8 mouse cellular contexts compared by ENCODE assay signal in the genomic region with DNA sequence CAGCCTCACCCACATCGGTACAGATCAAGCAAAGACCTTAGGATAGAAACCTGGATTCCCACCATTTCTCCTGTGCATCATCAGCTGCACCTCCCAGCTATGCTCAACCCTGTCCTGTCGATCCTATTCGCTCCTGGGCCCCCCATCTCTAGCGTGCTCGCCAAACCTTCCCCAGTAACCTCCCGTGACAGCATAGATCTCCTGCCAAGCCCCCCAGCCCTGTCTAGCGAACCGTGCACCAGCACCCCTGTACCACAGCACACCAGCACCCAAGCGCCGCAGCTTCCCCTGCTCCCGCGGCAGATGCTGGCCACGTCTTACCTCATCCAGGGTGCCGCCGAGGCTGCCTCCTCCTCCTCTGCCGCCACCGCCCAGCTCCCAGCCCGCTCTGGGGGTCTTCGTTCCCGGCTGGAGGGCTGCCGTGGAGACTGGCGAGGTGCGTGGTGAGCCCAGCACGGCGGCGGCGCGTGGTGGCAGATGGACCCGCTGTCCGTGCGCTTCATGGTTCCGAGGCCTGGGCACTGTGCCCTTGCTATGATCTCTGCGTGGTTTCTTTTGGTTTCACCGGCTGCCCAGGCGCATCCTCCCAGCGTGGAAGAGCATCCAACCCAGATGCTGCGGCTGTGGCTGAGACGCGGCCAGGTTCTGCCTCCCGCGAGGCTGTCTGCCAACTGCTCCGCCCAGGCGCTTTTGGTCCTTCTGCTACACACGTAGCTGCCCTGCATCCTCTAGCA. TPM values are rescaled to one million over a fixed set of nuclear protein-coding genes. Genes with fewer than 3 reads are reported as not detected.
A peak's percentile ranks its signal among the peaks of the same experiment; 100 is the strongest.
DNase-seq lines count a peak whose midpoint lies in the region; ATAC-seq and TF ChIP-seq lines count a peak whose summit lies in the region.

A gene (minus strand): TSS at position 540 of the 734 bp plus-strand sequence.

- DNase-seq in thymus, postnatal 4 days: peak; percentile 16
- DNase-seq in thymus, adult 18-20 months: no peak
- DNase-seq in cerebellum, postnatal 25 days: peak; percentile 91 to 92
- DNase-seq in gastrocnemius, adult 2 months: peak; percentile 69
- peak; percentile 82 for DNase-seq in hindbrain, postnatal 0 days (ENCODE audit: low spot score)
- DNase-seq in limb, embryonic 14.5 days (ENCODE audit: low spot score): peak; percentile 9
- DNase-seq in right cerebral cortex, adult 18-20 months: peak; percentile 87
- no peak for DNase-seq in spleen, adult 12 weeks (ENCODE audit: low spot score)

- H3K36me3 ChIP-seq in hindbrain, postnatal 0 days (ENCODE audit: insufficient read depth, low read length): no peaks in the 10 kb centered on the region
- no peaks in the 10 kb centered on the region for H3K36me3 ChIP-seq in limb, embryonic 14.5 days (ENCODE audit: control insufficient read depth, insufficient read depth, low read length)

- intact Hi-C loops in gastrocnemius, adult 2 months (cut with DNase I): no loop called here

- peak within 1 kb of the TSS; percentile 63 for H3K9ac ChIP-seq in hindbrain, postnatal 0 days (replicated peaks; ENCODE audit: low read length)
- H3K9ac ChIP-seq in limb, embryonic 14.5 days (ENCODE audit: low read depth, low read length, severe bottlenecking): peak within 1 kb of the TSS; percentile 56

- H3K27ac ChIP-seq in gastrocnemius, adult 2 months: no peak within 1 kb of the TSS
- H3K27ac ChIP-seq in hindbrain, postnatal 0 days: peak within 1 kb of the TSS; percentile 95
- H3K27ac ChIP-seq in limb, embryonic 14.5 days (replicated peaks; ENCODE audit: low read depth, low read length): no peak within 1 kb of the TSS

- no peaks in the 10 kb centered on the region for H3K9me3 ChIP-seq in hindbrain, postnatal 0 days (ENCODE audit: low read length)
- no peaks in the 10 kb centered on the region for H3K9me3 ChIP-seq in limb, embryonic 14.5 days (ENCODE audit: control insufficient read depth, low read length)

- H3K27me3 ChIP-seq in hindbrain, postnatal 0 days (ENCODE audit: insufficient read depth, low read length): no peaks in the 10 kb centered on the region
- peaks cover 31% of the 10 kb centered on the region for H3K27me3 ChIP-seq in limb, embryonic 14.5 days (ENCODE audit: control insufficient read depth, insufficient read depth, low read length)

- peak; percentile 82 for ATAC-seq in hindbrain, postnatal 0 days
- ATAC-seq in limb, embryonic 14.5 days (ENCODE audit: low FRiP score, low read depth): no peak

- H3K4me1 ChIP-seq in hindbrain, postnatal 0 days (ENCODE audit: insufficient read depth, low read length): no peaks in the 10 kb centered on the region
- peaks cover 8% of the 10 kb centered on the region; the same call in 1 of the 2 replicates for H3K4me1 ChIP-seq in limb, embryonic 14.5 days (ENCODE audit: control insufficient read depth, insufficient read depth, low read length)

- 1% methylated on average over 44 of the region's 44 CpGs for WGBS in hindbrain, postnatal 0 days
- WGBS in limb, embryonic 14.5 days: 2% methylated on average over 41 of the region's 44 CpGs

- peak within 1 kb of the TSS; percentile 63 for H3K4me3 ChIP-seq in gastrocnemius, adult 2 months
- peak within 1 kb of the TSS; percentile 59 for H3K4me3 ChIP-seq in hindbrain, postnatal 0 days (ENCODE audit: low read length)
- H3K4me3 ChIP-seq in limb, embryonic 14.5 days (replicated peaks; ENCODE audit: low read length): peak within 1 kb of the TSS; percentile 44

- TF ChIP-seq POLR2A in limb, embryonic 14.5 days (IDR thresholded peaks at IDR 0.05; ENCODE audit: borderline replicate concordance, extremely low read depth, insufficient read depth, insufficient read length): no peak

- H3K4me2 ChIP-seq in hindbrain, postnatal 0 days (ENCODE audit: low read depth, low read length): peak within 1 kb of the TSS; percentile 66
- H3K4me2 ChIP-seq in limb, embryonic 14.5 days (replicated peaks; ENCODE audit: low read depth, low read length, severe bottlenecking): peak within 1 kb of the TSS; percentile 86

- TF ChIP-seq CTCF in gastrocnemius, adult 2 months (IDR thresholded peaks at IDR 0.05): no peak
- TF ChIP-seq CTCF in hindbrain, postnatal 0 days (IDR thresholded peaks at IDR 0.05; ENCODE audit: low read depth): no peak

RNA-seq across cellular contexts. Expression of the gene that starts here (rescaled TPM):
- 1,000 to 10,000 TPM; 3,559 to 3,570 TPM for total RNA-seq in gastrocnemius, adult 2 months (2021)
- 79.6 TPM in 2 replicates for total RNA-seq in hindbrain, postnatal 0 days (2014; rRNA removed)
- polyA plus RNA-seq in hindbrain, postnatal 0 days (2015; fragmentation: Nextera tagmentation; extraction: Ambion mirVana): 44.4 and 48.1 TPM in 2 replicates
- 33.3 and 37.1 TPM in 2 replicates for polyA plus RNA-seq in limb, embryonic 14.5 days (2012; rRNA removed)
- 38.5 and 40.3 TPM in 2 replicates for polyA plus RNA-seq in limb, embryonic 14.5 days (2014; fragmentation: Nextera tagmentation; extraction: Ambion mirVana)

Comparison
In these comparisons a context has a peak if more than half of its experiments do, and no peak if none do; other contexts are left out.
1. RNA of the gene that starts here (total RNA-seq): 3,559 to 3,570 TPM in gastrocnemius, adult 2 months; 79.6 TPM in hindbrain, postnatal 0 days; every median in the first group is over 10 times any median in the second.
2. DNase-seq: peak in thymus, postnatal 4 days (single experiment), cerebellum, postnatal 25 days (2 of 2), gastrocnemius, adult 2 months (single experiment), hindbrain, postnatal 0 days (single experiment), limb, embryonic 14.5 days (single experiment) and right cerebral cortex, adult 18-20 months (single experiment); none in thymus, adult 18-20 months (0 of 2) and spleen, adult 12 weeks (single experiment).
3. Peak in every context shown above with its lines, with median percentiles within 50 percentile points of each other: H3K4me3 ChIP-seq.